Mouse (Mus musculus) heart, embryonic 13.5 days (tissue): ENCODE measurements around the gene Hspa1a. TPM values are rescaled to one million over a fixed set of nuclear protein-coding genes. Genes with fewer than 3 reads are reported as not detected.

Source experiments
- ATAC-seq: fragments of 200-750 bp; cut with Nextera tagmentation; 2 replicates; pipeline ENCODE4 v1.8.0; 2017; ENCODE audit warnings: moderate TSS enrichment; ENCODE audit not compliant: insufficient number of reproducible peaks, low FRiP score, low TSS enrichment; ENCODE audit errors: extremely low read depth
- H3K27ac ChIP-seq: fragments of 300-500 bp; sonication (generic); replicated peaks from 2 replicates; pipeline ENCODE4 v1.5.1; 2015; ENCODE audit warnings: moderate library complexity, mild to moderate bottlenecking, inconsistent platforms
- H3K27me3 ChIP-seq: fragments of 300-500 bp; sonication (generic); replicated peaks from 2 replicates; pipeline ENCODE4 v1.6.1; 2015; ENCODE audit warnings: mild to moderate bottlenecking, inconsistent platforms
- H3K36me3 ChIP-seq: fragments of 300-500 bp; sonication (generic); 2 replicates; pipeline ENCODE4 v1.6.1; 2015; ENCODE audit warnings: mild to moderate bottlenecking, inconsistent platforms
- H3K4me1 ChIP-seq: fragments of 300-500 bp; sonication (generic); 2 replicates; pipeline ENCODE4 v1.6.1; 2015; ENCODE audit warnings: inconsistent platforms
- H3K4me2 ChIP-seq: fragments of 300-500 bp; sonication (generic); 2 replicates; pipeline ENCODE4 v1.6.1; 2015; ENCODE audit warnings: inconsistent platforms, mild to moderate bottlenecking, moderate library complexity
- H3K4me3 ChIP-seq: fragments of 300-500 bp; sonication (generic); 2 replicates; pipeline ENCODE4 v1.5.1; 2015; ENCODE audit warnings: moderate library complexity, mild to moderate bottlenecking, inconsistent platforms
- H3K9ac ChIP-seq: fragments of 300-500 bp; sonication (generic); 2 replicates; pipeline ENCODE4 v1.6.1; 2015; ENCODE audit warnings: inconsistent platforms, mild to moderate bottlenecking, moderate library complexity
- H3K9me3 ChIP-seq: fragments of 300-500 bp; sonication (generic); 2 replicates; pipeline ENCODE4 v1.6.1; 2016; ENCODE audit warnings: inconsistent platforms
- WGBS: fragments of 180-500 bp; shearing (Covaris S2); methylation state at CpG from one replicate; pipeline ENCODE4 v1.1.7; 2015; ENCODE audit warnings: mixed read lengths; 5-methylcytosine and 5-hydroxymethylcytosine counted together
- polyA plus RNA-seq: library from polyadenylated mRNA; unstranded; fragments of >200 nt; fragmentation: Nextera tagmentation; extraction: Ambion mirVana; gene quantifications from 2 replicates; pipeline ENCODE4 v1.2.1, GENCODE M21; 2015

Gene Hspa1a
- polyA plus RNA-seq, 1 experiment from 2014 or later: 3.9 TPM

DNA sequence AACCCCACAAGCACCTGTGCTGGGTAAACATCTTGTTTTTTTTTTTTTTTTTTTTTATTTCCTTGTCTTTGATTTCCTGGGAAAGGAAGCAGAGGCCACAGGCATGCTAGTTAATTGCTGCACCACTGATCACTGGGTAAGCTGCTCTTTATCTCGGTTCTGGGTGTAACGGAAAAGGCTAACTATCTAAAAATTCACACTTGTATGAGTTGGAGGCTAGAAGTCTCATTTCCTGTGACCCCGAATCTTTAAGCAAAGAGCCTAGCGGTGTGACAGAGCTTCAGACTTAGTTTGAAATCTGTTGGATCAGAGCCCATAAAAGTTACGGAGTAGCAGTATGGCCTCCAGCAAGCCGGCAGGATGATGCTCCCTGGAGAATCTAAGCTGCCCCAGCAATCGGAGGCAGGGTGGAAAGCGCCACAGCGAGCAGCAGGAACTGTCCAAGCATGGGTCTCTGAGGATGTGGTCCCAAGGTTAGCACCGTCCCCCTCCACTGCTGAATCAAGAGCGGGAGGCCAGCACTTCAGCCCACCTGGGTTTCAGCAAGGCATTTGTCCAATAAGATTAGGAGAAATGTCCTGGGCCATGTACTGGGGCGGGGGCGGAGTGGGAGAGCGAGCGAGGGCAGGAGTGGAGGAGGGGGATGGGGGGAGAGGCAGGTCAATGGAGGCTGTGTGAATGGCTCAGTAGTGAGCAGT, 30.5 kb downstream of the Hspa1a start:
- 9% methylated on average over 15 of the region's 15 CpGs for WGBS
- Histone ChIP-seq H3K4me1 (peaks cover 11% of the 10 kb centered on the region), H3K36me3 (no peaks in the 10 kb centered on the region), H3K27ac (peak overlapping the region; percentile 79), H3K4me2 (peak overlapping the region; percentile 72), H3K9me3 (no peaks in the 10 kb centered on the region), H3K27me3 (no peaks in the 10 kb centered on the region), H3K4me3 (peak overlapping the region; percentile 47), H3K9ac (peak overlapping the region; percentile 77)
- ATAC-seq: no peak

DNA sequence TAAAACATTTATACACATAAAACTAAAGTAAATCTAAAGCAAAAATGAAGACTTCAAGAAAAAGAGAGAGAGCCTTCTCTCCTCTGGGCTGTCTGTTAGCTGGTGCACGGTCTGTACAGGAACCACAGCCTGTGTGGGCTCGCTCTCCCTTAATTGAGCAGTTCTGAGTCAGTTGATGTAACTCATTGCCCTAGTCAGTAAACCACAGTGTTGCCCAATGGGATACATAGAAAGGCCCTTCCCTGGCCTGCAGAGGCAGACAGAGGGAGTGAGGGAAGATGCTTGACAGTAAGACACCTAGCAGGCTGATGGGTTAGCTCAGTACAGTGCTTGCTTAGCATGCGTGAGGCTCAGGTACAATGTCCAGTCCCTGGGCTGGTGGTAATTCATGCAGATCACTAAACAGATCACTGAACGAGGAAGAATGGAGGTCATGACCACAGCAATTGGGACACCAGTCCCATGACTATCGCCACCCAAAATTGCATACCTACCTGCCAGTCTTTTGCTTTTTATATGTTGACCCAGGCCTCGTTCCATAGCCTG, 33.9 kb downstream of the Hspa1a start:
- WGBS: 76% methylated on average over 6 of the region's 6 CpGs
- H3K4me3 ChIP-seq: no peak overlapping the region

GRCm38 (mm10) chr17:34934830-34935229, 37.1 kb downstream of the Hspa1a start:
- Histone ChIP-seq H3K27ac (no peak overlapping the region), H3K36me3 (peaks cover 21% of the 10 kb centered on the region), H3K4me2 (no peak overlapping the region), H3K9ac (peak overlapping the region; percentile 15), H3K9me3 (no peaks in the 10 kb centered on the region), H3K27me3 (no peaks in the 10 kb centered on the region), H3K4me3 (no peak overlapping the region), H3K4me1 (peaks cover 16% of the 10 kb centered on the region)
- no peak for ATAC-seq
- 46% methylated on average over 8 of the region's 8 CpGs for WGBS

More for the DNA sequence above, 33.9 kb downstream of the Hspa1a start:
- Histone ChIP-seq H3K4me2 (no peak overlapping the region), H3K27me3 (no peaks in the 10 kb centered on the region), H3K36me3 (peaks cover 21% of the 10 kb centered on the region), H3K9ac (no peak overlapping the region), H3K4me1 (peaks cover 8% of the 10 kb centered on the region), H3K9me3 (no peaks in the 10 kb centered on the region), H3K27ac (no peak overlapping the region)
- ATAC-seq: no peak

DNA sequence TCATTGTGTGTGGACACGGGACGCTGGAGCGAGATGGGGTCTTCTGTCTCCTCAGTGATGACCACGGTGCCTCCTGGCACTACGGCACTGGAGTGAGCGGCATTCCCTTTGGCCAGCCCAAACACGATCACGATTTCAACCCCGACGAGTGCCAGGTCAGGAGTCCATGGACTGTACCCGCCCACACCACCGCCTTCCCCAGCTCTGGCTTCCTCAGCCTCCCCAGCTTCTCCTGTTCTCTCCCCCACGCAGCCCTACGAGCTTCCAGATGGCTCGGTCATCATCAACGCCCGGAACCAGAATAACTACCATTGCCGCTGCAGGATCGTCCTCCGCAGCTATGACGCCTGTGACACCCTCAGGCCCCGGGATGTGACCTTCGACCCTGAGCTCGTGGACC, 37.9 kb downstream of the Hspa1a start:
- Histone ChIP-seq H3K9ac (0 out of 2 replicates have a peak overlapping the region, but pooled peaks have one; percentile 12), H3K4me2 (no peak overlapping the region), H3K36me3 (peaks cover 21% of the 10 kb centered on the region), H3K27ac (no peak overlapping the region), H3K27me3 (no peaks in the 10 kb centered on the region), H3K9me3 (no peaks in the 10 kb centered on the region), H3K4me1 (peaks cover 16% of the 10 kb centered on the region), H3K4me3 (no peak overlapping the region)
- ATAC-seq: no peak
- WGBS: 70% methylated on average over 24 of the region's 24 CpGs

- WGBS: 82% methylated on average over 8 of the region's 8 CpGs
- no peak overlapping the region for H3K27ac ChIP-seq
These were observed 39.7 kb downstream of the Hspa1a start for GRCm38 (mm10) chr17:34932287-34932686.

DNA sequence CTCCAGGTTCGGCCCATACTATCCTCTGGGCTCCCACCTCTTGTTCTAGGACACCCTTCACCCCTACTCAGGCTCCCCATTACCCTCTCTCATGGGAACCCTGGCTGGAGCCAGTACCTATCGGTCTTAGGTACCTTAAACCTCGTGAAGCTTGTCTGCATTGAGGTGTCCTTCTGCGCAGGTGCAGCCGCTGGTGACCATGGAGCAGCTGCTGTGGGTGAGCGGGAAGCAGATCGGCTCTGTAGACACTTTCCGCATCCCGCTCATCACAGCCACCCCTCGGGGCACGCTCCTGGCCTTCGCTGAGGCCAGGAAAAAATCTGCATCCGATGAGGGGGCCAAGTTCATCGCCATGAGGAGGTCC, 40.2 kb downstream of the Hspa1a start:
- Histone ChIP-seq H3K9me3 (no peaks in the 10 kb centered on the region), H3K4me1 (peaks cover 16% of the 10 kb centered on the region), H3K4me2 (peak overlapping the region; percentile 97), H3K27me3 (no peaks in the 10 kb centered on the region), H3K9ac (peak overlapping the region; percentile 93), H3K36me3 (peaks cover 21% of the 10 kb centered on the region), H3K4me3 (peak overlapping the region; percentile 85), H3K27ac (no peak overlapping the region)
- WGBS: 14% methylated on average over 14 of the region's 14 CpGs
- no peak for ATAC-seq

More at GRCm38 (mm10) chr17:34932287-34932686, 39.7 kb downstream of the Hspa1a start:
- no peak for ATAC-seq
- peaks cover 21% of the 10 kb centered on the region for H3K36me3 ChIP-seq
- H3K4me2 ChIP-seq: peak overlapping the region; percentile 97
- peak overlapping the region; percentile 93 for H3K9ac ChIP-seq
- H3K9me3 ChIP-seq: no peaks in the 10 kb centered on the region
- H3K4me1 ChIP-seq: peaks cover 16% of the 10 kb centered on the region
- H3K4me3 ChIP-seq: peak overlapping the region; percentile 85
- no peaks in the 10 kb centered on the region for H3K27me3 ChIP-seq

DNA sequence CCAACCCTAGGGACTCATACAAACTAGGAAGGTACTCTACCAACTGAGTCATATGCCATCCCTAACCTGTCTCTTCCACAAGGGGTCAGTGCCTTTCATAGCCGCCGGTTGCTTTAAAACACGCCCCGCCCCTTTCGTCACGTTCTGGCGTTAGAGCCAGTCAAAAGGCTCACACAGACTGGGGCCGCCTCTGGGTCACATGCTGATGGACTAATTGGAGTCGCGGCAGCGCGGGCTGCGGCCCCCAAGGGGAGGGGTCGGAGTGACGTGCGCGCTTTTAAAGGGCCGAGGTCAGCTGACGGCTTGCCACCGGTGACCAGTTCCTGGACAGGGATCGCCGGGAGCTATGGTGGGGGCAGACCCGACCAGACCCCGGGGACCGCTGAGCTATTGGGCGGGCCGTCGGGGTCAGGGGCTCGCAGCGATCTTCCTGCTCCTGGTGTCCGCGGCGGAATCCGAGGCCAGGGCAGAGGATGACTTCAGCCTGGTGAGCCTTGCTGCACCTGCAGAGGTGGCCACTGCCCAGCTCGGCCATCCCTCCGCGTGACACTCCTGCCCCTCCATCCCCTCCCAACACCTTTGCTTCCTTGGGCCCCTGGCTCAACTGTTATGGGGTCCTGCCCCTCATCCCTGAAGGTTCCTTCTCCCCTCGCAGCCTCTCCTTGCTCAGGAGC, 40.8 kb downstream of the Hspa1a start, which contains the start of gene Neu1:
Neu1 (plus strand) TSS at position 193 of the 674 bp plus-strand sequence.
- H3K36me3 ChIP-seq: peaks cover 21% of the 10 kb centered on the region
- H3K9me3 ChIP-seq: no peaks in the 10 kb centered on the region
- H3K27me3 ChIP-seq: no peaks in the 10 kb centered on the region
- peak; percentile 92 for ATAC-seq
- H3K4me2 ChIP-seq: peak within 1 kb of the TSS; percentile 97
- H3K4me3 ChIP-seq: peak within 1 kb of the TSS; percentile 85
- peaks cover 16% of the 10 kb centered on the region for H3K4me1 ChIP-seq
- under 1% methylated on average over 38 of the region's 38 CpGs for WGBS
- H3K9ac ChIP-seq: peak within 1 kb of the TSS; percentile 93
- H3K27ac ChIP-seq: 0 out of 2 replicates have a peak within 1 kb of the TSS, but pooled peaks have one; percentile 26

GRCm38 (mm10) chr17:34928841-34929240, 43.1 kb downstream of the Hspa1a start:
- no peak overlapping the region for H3K9ac ChIP-seq
- 28% methylated on average over 4 of the region's 4 CpGs for WGBS
- no peak overlapping the region for H3K4me2 ChIP-seq
- no peaks in the 10 kb centered on the region for H3K27me3 ChIP-seq
- H3K4me3 ChIP-seq: no peak overlapping the region
- H3K27ac ChIP-seq: no peak overlapping the region
- H3K9me3 ChIP-seq: no peaks in the 10 kb centered on the region
- peaks cover 2% of the 10 kb centered on the region for H3K36me3 ChIP-seq
- ATAC-seq: no peak
- peaks cover 16% of the 10 kb centered on the region for H3K4me1 ChIP-seq

GRCm38 (mm10) chr17:34927306-34928019, 44.5 kb downstream of the Hspa1a start:
- no peak for ATAC-seq
- H3K9ac ChIP-seq: peak overlapping the region; percentile 7; the same call in 1 of the 2 replicates
- WGBS: 79% methylated on average over 18 of the region's 18 CpGs
- H3K9me3 ChIP-seq: no peaks in the 10 kb centered on the region
- no peak overlapping the region for H3K27ac ChIP-seq
- H3K4me2 ChIP-seq: no peak overlapping the region
- H3K4me1 ChIP-seq: peaks cover 14% of the 10 kb centered on the region
- H3K36me3 ChIP-seq: no peaks in the 10 kb centered on the region
- H3K4me3 ChIP-seq: no peak overlapping the region
- no peaks in the 10 kb centered on the region for H3K27me3 ChIP-seq

- ATAC-seq: no peak
- no peak overlapping the region for H3K4me3 ChIP-seq
- H3K27me3 ChIP-seq: no peaks in the 10 kb centered on the region
- H3K4me1 ChIP-seq: no peaks in the 10 kb centered on the region
- no peak overlapping the region for H3K9ac ChIP-seq
- no peaks in the 10 kb centered on the region for H3K9me3 ChIP-seq
- H3K27ac ChIP-seq: no peak overlapping the region
- H3K4me2 ChIP-seq: no peak overlapping the region
- H3K36me3 ChIP-seq: no peaks in the 10 kb centered on the region
- 62% methylated on average over 5 of the region's 5 CpGs for WGBS
These were observed 47.7 kb downstream of the Hspa1a start for GRCm38 (mm10) chr17:34924258-34924657.

DNA sequence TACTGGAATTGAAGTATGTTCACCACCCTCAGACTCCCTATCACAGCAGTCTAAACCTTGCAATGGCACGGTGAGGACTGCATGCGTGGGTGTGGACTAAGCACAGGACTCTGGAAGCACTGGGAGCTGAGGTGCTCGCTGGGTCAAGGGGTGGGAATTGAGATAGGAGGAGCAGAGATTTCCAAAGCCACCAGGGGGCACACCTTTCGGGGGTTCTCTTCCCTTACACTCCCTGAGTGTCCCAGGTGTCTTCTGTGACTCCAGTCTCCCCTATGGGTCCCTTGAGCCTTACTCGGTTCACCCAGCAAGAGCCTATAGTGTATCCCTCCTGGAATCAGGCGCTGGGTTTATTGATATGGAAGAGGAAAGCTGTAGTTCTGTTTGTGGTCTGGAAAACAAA, 49.0 kb downstream of the Hspa1a start:
- 43% methylated on average over 6 of the region's 6 CpGs for WGBS
- no peaks in the 10 kb centered on the region for H3K4me1 ChIP-seq
- H3K27ac ChIP-seq: no peak overlapping the region
- H3K4me3 ChIP-seq: no peak overlapping the region
- H3K4me2 ChIP-seq: no peak overlapping the region
- no peaks in the 10 kb centered on the region for H3K36me3 ChIP-seq
- no peak overlapping the region for H3K9ac ChIP-seq
- no peaks in the 10 kb centered on the region for H3K27me3 ChIP-seq
- ATAC-seq: no peak; the same call in 1 of the 2 replicates
- H3K9me3 ChIP-seq: no peaks in the 10 kb centered on the region
